Comparison of ENCODE assay signal across 18 mouse cellular contexts in the genomic region with DNA sequence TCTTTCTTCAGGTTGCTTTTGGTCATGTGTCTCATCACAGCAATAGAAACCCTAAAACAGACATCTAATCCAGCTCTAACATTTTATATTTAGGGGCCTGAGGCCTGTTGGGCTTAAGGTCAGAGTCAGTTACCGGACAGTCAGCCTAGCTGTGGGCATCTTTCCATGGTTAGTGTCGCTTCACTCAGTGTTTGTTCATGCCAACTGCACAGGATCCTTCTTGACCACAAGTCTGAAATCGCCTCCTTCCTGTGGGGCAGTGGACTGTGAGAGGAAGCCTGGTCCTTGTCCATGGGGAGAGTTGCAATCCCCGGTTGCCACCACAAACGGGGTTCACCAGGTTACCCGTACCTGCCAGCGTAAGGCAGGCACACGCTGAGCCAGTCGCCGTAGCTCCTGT.
"Had no signal": no experiment of that assay in that cellular context is flagged by ENCODE, and none has a peak within 500 bp of the region (broad histone marks: within the 10 kb centered on the region; RNA-seq: fewer than 3 reads in every experiment).

No protein-coding gene starts in this region.

- H3K4me3 ChIP-seq: lung, embryonic 15.5 days; megakaryocyte, embryonic 14.5 days; midbrain, embryonic 13.5 days; midbrain, embryonic 15.5 days; neural tube, embryonic 12.5 days; stomach, embryonic 15.5 days had no signal

- DNase-seq: liver, postnatal 0 days; lung, adult 2 months; lung, postnatal 14 days; lung, postnatal 36 days; right cerebral cortex, postnatal 14 days; right cerebral cortex, postnatal 4 days; thymus, adult 2 months; thymus, postnatal 25 days; thymus, postnatal 4 days had no signal

- ATAC-seq: liver, postnatal 0 days; lung, postnatal 0 days; midbrain, embryonic 13.5 days; midbrain, embryonic 15.5 days had no signal

- H3K27ac ChIP-seq: lung, embryonic 15.5 days; macrophage; midbrain, embryonic 13.5 days; midbrain, embryonic 15.5 days; neural tube, embryonic 12.5 days; stomach, embryonic 15.5 days; stomach, postnatal 0 days had no signal
